Mouse (Mus musculus) large intestine, adult 2 months (tissue): ENCODE measurements around the gene Kif3b. TPM values are rescaled to one million over a fixed set of nuclear protein-coding genes. Genes with fewer than 3 reads are reported as not detected.

ENCODE experiments used
- polyA plus RNA-seq: library from polyadenylated mRNA; depleted of rRNA; stranded (reverse); fragments of >200 nt; gene quantifications from 2 replicates; pipeline ENCODE4 v1.2.3, GENCODE M21; 2012; rRNA removed

Kif3b gene
- polyA plus RNA-seq, 1 experiment = 7.1 TPM

Other genes starting within 250 kb of the Kif3b start
- gene Ccm2l, start 225.5 kb upstream of the Kif3b start, polyA plus RNA-seq = 3.5 and 7.5 TPM in 2 replicates
- 18.0 and 24.0 TPM in 2 replicates for gene Hck, start 182.9 kb upstream of the Kif3b start, polyA plus RNA-seq
- 37.3 and 48.4 TPM in 2 replicates for gene Tm9sf4, start 130.1 kb upstream of the Kif3b start, polyA plus RNA-seq
- 3.2 and 3.3 TPM in 2 replicates for gene Tspyl3, start 66.0 kb upstream of the Kif3b start, polyA plus RNA-seq
- gene Plagl2, start 50.0 kb upstream of the Kif3b start, polyA plus RNA-seq = 13.2 and 19.3 TPM in 2 replicates
- 16.7 and 22.5 TPM in 2 replicates for gene Pofut1, start 49.9 kb upstream of the Kif3b start, polyA plus RNA-seq
- 8.0 and 10.3 TPM in 2 replicates for gene Asxl1, start 54.4 kb downstream of the Kif3b start, polyA plus RNA-seq
- gene 4930404H24Rik, start 201.4 kb downstream of the Kif3b start, polyA plus RNA-seq = not detected in 2 replicates
- 29.2 and 42.2 TPM in 2 replicates for gene Nol4l, start 238.6 kb downstream of the Kif3b start, polyA plus RNA-seq